Mouse (Mus musculus): ENCODE measurements around the gene Lrpap1.

DNA sequence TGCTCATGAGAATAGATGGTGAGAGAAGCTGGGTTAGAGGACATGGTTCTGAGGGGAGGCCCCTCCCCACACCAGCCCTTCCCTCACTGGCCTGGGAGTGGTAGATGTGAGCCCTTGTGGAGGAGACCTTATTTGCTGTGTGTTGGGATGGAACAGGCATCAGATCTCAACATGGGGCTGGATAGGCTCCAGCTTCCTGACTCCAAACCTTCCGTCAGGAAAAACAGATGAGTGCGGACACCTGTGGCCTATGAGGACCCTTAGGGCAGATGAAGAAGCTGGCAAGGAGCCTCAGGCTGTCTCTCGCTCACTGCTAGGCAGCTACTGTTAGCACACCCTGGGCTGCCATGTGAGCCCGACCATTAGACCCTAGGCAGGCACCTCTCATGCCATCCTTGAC is 27.9 kb upstream of the Lrpap1 start:
- TF ChIP-seq CTCF (conservative IDR thresholded peaks at IDR 0.05; ENCODE audit: low read length): no peak
- no peak for TF ChIP-seq POU5F1 (IDR thresholded peaks at IDR 0.05; ENCODE audit: borderline replicate concordance, low read length)
- no peak for TF ChIP-seq NANOG (IDR thresholded peaks at IDR 0.05; ENCODE audit: borderline replicate concordance, low read length)
